Mouse (Mus musculus) myocyte (in vitro differentiated cells): Measurements from ENCODE around the gene Mgst2.

Experiments
- CEBPB ChIP-seq: IDR thresholded peaks from 2 replicates; pipeline ENCODE4 v1.6.1; 2011; ENCODE audit warnings: mild to moderate bottlenecking, moderate library complexity; ENCODE audit not compliant: poor library complexity, insufficient read depth, severe bottlenecking
- E2F4 ChIP-seq: IDR thresholded peaks from one replicate; pipeline ENCODE4 v1.6.1; 2011; ENCODE audit warnings: mild to moderate bottlenecking, control low read depth, moderate library complexity; ENCODE audit not compliant: insufficient read depth
- MAX ChIP-seq: IDR thresholded peaks from one replicate; pipeline ENCODE4 v1.6.1; 2011; ENCODE audit warnings: low read depth, mild to moderate bottlenecking, control low read depth
- MYOD1 ChIP-seq, 3 experiments: IDR thresholded peaks; one replicate each; pipeline ENCODE4 v1.6.1; 2011; ENCODE audit warnings: control low read depth in 2 of 3, low read depth in 2 of 3, mild to moderate bottlenecking in 2 of 3, moderate library complexity in 1 of 3; ENCODE audit not compliant: insufficient read length in 2 of 3, control insufficient read depth in 1 of 3
- MYOG ChIP-seq, 3 experiments: IDR thresholded peaks; one replicate each; pipeline ENCODE4 v1.6.1; 2011; ENCODE audit warnings: control low read depth in 2 of 3, low read depth in 2 of 3, mild to moderate bottlenecking in 2 of 3; ENCODE audit not compliant: insufficient read length in 2 of 3, control insufficient read depth in 1 of 3, insufficient read depth in 1 of 3
- POLR2A ChIP-seq: IDR thresholded peaks from one replicate; pipeline ENCODE4 v1.6.1; 2011; ENCODE audit warnings: low read depth, mild to moderate bottlenecking, control low read depth, moderate library complexity; ENCODE audit not compliant: insufficient read length
- POLR2AphosphoS2 ChIP-seq: IDR thresholded peaks from one replicate; pipeline ENCODE4 v1.6.1; 2011; ENCODE audit warnings: low read depth, control low read depth; ENCODE audit not compliant: insufficient read length
- REST ChIP-seq: IDR thresholded peaks from one replicate; pipeline ENCODE4 v1.6.1; 2011; ENCODE audit warnings: mild to moderate bottlenecking, control low read depth, moderate library complexity; ENCODE audit not compliant: insufficient read depth, insufficient read length
- SRF ChIP-seq: IDR thresholded peaks from one replicate; pipeline ENCODE4 v1.6.1; 2011; ENCODE audit warnings: low read depth; ENCODE audit not compliant: control insufficient read depth, insufficient read length
- TCF12 ChIP-seq: IDR thresholded peaks from one replicate; pipeline ENCODE4 v1.6.1; 2011; ENCODE audit warnings: mild to moderate bottlenecking, control low read depth; ENCODE audit not compliant: poor library complexity, insufficient read depth, severe bottlenecking
- TCF3 ChIP-seq: IDR thresholded peaks from one replicate; pipeline ENCODE4 v1.6.1; 2011; ENCODE audit warnings: low read depth, control low read depth; ENCODE audit not compliant: insufficient read length
- USF1 ChIP-seq: IDR thresholded peaks from one replicate; pipeline ENCODE4 v1.6.1; 2011; ENCODE audit warnings: low read depth, mild to moderate bottlenecking, control low read depth, moderate library complexity

DNA sequence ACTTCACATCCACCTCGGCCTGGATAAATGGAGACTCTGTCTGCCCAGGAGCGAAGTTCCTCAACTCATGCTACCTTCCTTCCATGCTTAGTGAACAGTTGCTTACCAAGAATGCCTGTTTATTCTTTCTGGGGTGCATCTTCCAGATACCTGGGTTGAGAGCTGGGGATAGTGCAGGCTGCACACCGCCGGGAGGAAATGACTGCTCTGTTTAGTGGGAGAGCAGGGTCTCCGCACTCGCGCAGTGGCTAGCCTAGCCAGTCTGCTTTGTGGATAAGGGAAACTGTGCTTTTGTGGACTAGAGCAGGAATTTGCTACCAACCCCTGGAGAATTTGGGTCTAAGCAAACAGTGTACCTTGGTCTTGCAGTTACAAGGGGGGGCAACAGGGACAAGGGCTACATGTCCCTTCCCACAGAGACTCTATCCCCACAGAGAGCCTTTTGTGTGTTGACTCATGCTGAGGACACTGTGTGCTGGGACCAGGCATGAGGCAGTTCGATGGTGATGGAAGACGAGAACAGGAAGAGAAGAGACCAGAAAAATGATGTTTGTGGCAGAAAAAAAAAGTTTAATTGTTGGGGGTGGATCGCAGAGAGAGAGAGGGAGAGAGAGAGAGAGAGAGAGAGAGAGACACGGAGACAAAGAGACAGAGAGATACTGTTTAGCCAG is 1.9 kb downstream of the Mgst2 start:
- no peak for TF ChIP-seq POLR2AphosphoS2
- TF ChIP-seq POLR2A: no peak
- no peak for TF ChIP-seq MAX
- TF ChIP-seq MYOD1 (IDR thresholded peaks at IDR 0.05; ENCODE audit: control insufficient read depth in 1 of 3, insufficient read length in 2 of 3, low read depth in 2 of 3): no peak
- TF ChIP-seq REST: no peak
- no peak for TF ChIP-seq TCF3
- no peak for TF ChIP-seq TCF12
- no peak for TF ChIP-seq MYOG (IDR thresholded peaks at IDR 0.05; ENCODE audit: control insufficient read depth in 1 of 3, insufficient read depth in 1 of 3, insufficient read length in 2 of 3, low read depth in 2 of 3)
- TF ChIP-seq CEBPB: no peak
- no peak for TF ChIP-seq E2F4
- no peak for TF ChIP-seq USF1
- TF ChIP-seq SRF: no peak
